Mouse (Mus musculus) brain, embryonic 14.5 days (tissue): Measurements from ENCODE around the gene H2afy.

Source experiments
- CTCF ChIP-seq: fragments of 200-500 bp; IDR thresholded peaks from 2 replicates; pipeline ENCODE4 v1.5.1; 2012; ENCODE audit warnings: inconsistent platforms, mild to moderate bottlenecking, moderate library complexity, borderline replicate concordance; ENCODE audit not compliant: insufficient read depth, insufficient read length; ENCODE audit errors: extremely low read depth
- POLR2A ChIP-seq: fragments of 200-500 bp; IDR thresholded peaks from 2 replicates; pipeline ENCODE4 v1.6.1; 2012; ENCODE audit warnings: mild to moderate bottlenecking, inconsistent platforms, borderline replicate concordance; ENCODE audit not compliant: poor library complexity, insufficient read depth, insufficient read length, severe bottlenecking; ENCODE audit errors: extremely low read depth

- TF ChIP-seq CTCF (no peak), POLR2A (no peak)
These were observed 35.9 kb upstream of the H2afy start for GRCm38 (mm10) chr13:56172106-56172505.
